26 mouse cellular contexts compared by ENCODE assay signal in the genomic region with DNA sequence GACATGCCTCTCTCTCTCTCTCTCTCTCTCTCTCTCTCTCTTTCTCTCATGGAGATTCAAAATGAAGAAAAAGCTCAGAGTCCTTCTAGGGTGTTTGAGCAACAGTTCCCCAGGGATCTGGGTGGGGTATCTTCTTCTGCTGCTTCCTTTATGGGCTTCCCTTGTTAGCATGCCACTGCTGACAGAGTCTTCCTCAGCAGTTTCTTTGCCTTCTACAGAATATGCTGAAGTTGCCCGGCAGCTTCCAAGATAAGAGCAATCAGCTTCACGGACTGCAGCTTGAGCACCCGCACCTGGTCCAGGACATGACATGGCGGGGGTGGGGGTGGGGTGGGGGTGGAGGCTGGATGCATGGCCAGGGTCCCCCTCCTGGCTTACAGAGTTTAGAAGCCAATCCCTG.
DNase-seq lines count a peak whose midpoint lies in the region; ATAC-seq and TF ChIP-seq lines count a peak whose summit lies in the region.
"Had no signal": no experiment of that assay in that cellular context is flagged by ENCODE, and none has a peak within 500 bp of the region (broad histone marks: within the 10 kb centered on the region; RNA-seq: fewer than 3 reads in every experiment).

No protein-coding gene starts in this region.

- no peak overlapping the region for H3K4me3 ChIP-seq in lung, embryonic 14.5 days (ENCODE audit: low read depth, low read length)
- H3K4me3 ChIP-seq in CH12.LX (replicated peaks in 1 of 3; ENCODE audit: low read depth in 2 of 3, low read length in 2 of 3, poor library complexity in 1 of 3) (no peak overlapping the region), macrophage (ENCODE audit: inconsistent target) (no peak overlapping the region)
- H3K4me3 ChIP-seq: embryonic facial prominence, embryonic 13.5 days; embryonic facial prominence, embryonic 15.5 days; erythroblast, embryonic 14.5 days; forebrain, embryonic 10.5 days; forebrain, embryonic 12.5 days had no signal

- H3K9me3 ChIP-seq in lung, embryonic 14.5 days (ENCODE audit: low read depth, low read length), result no peaks in the 10 kb centered on the region
- H3K9me3 ChIP-seq in CH12.LX (replicated peaks; ENCODE audit: low read length), result no peaks in the 10 kb centered on the region
- H3K9me3 ChIP-seq: embryonic facial prominence, embryonic 13.5 days; embryonic facial prominence, embryonic 15.5 days; forebrain, embryonic 10.5 days; forebrain, embryonic 12.5 days had no signal

- dilution Hi-C loops in CH12.LX (cut with MboI; ENCODE audit: extremely low pct_ligation_motif_present, extremely low pct_unique_long_range_greater_than_20kb, low sequenced_read_pairs), result no loop called here

- intact Hi-C loops in heart, postnatal 14 days (cut with DNase I), result no loop called here

- no peaks in the 10 kb centered on the region for H3K27me3 ChIP-seq in lung, embryonic 14.5 days (ENCODE audit: insufficient read depth, low read length)
- H3K27me3 ChIP-seq in CH12.LX (replicated peaks), result no peaks in the 10 kb centered on the region
- H3K27me3 ChIP-seq: embryonic facial prominence, embryonic 13.5 days; embryonic facial prominence, embryonic 15.5 days; forebrain, embryonic 12.5 days had no signal

- no peak for TF ChIP-seq CTCF in lung, embryonic 14.5 days (IDR thresholded peaks at IDR 0.05; ENCODE audit: low read depth)
- TF ChIP-seq CTCF in CH12.LX (conservative IDR thresholded peaks at IDR 0.05 in 1 of 2, IDR thresholded peaks at IDR 0.05 in 1 of 2; ENCODE audit: low read depth in 2 of 2, low read length in 2 of 2), result no peak

- peak; percentile 24; the same call in 1 of the 2 replicates for ATAC-seq in lung, embryonic 14.5 days (ENCODE audit: insufficient read depth)
- ATAC-seq: CD4-positive, CD25-positive, alpha-beta regulatory T cell, adult 4 months; forebrain, embryonic 14.5 days; forebrain, embryonic 16.5 days had no signal

- no peaks in the 10 kb centered on the region for H3K36me3 ChIP-seq in lung, embryonic 14.5 days (ENCODE audit: insufficient read depth)
- no peaks in the 10 kb centered on the region for H3K36me3 ChIP-seq in CH12.LX (replicated peaks in 1 of 2; ENCODE audit: control insufficient read depth in 1 of 2, insufficient read depth in 1 of 2, low read length in 1 of 2)
- no peaks in the 10 kb centered on the region for H3K36me3 ChIP-seq in macrophage (ENCODE audit: inconsistent target)
- H3K36me3 ChIP-seq: embryonic facial prominence, embryonic 13.5 days; embryonic facial prominence, embryonic 15.5 days; forebrain, embryonic 10.5 days; forebrain, embryonic 12.5 days had no signal

- DNase-seq in heart, adult 11 months, result peak; percentile 85
- DNase-seq in heart, postnatal 14 days, result no peak
- no peak for DNase-seq in lung, embryonic 14.5 days
- DNase-seq in lung, postnatal 4 days, result no peak
- DNase-seq in CH12.LX (ENCODE audit: extremely low read depth), result peak; percentile 12
- DNase-seq in adrenal gland, postnatal 4 days (ENCODE audit: low spot score in 2 of 2), result no peak
- DNase-seq: adrenal gland, adult 2 months; adrenal gland, postnatal 10 days; adrenal gland, postnatal 25 days; B cell, adult 2 months; cerebellum, adult 11 months; cerebellum, adult 18-20 months; cerebellum, adult 8-10 months; cerebellum, adult 9-11 months; cerebellum, postnatal 14 days; cerebellum, postnatal 36 days; embryo, embryonic 11 days had no signal

- TF ChIP-seq RAD21 in CH12.LX (IDR thresholded peaks at IDR 0.05; ENCODE audit: low read depth, low read length), result no peak

- H3K27ac ChIP-seq in lung, embryonic 14.5 days (ENCODE audit: low read depth), result no peak overlapping the region
- H3K27ac ChIP-seq in CH12.LX (ENCODE audit: insufficient read depth, low read depth) (no peak overlapping the region), macrophage (peak overlapping the region; percentile 79)
- H3K27ac ChIP-seq: embryonic facial prominence, embryonic 13.5 days; embryonic facial prominence, embryonic 15.5 days; forebrain, embryonic 10.5 days; forebrain, embryonic 12.5 days had no signal

- in situ Hi-C loops in CH12.LX (cut with MboI; ENCODE audit: low pct_ligation_motif_present, low pct_unique_long_range_greater_than_20kb, low sequenced_read_pairs), result no loop called here

- no peak for TF ChIP-seq EP300 in CH12.LX (IDR thresholded peaks at IDR 0.05; ENCODE audit: low read length)

- no peak overlapping the region for H3K4me2 ChIP-seq in lung, embryonic 14.5 days
- no peak overlapping the region for H3K4me2 ChIP-seq in CH12.LX (ENCODE audit: insufficient read depth, low read depth, poor library complexity, severe bottlenecking)
- H3K4me2 ChIP-seq: embryonic facial prominence, embryonic 13.5 days; embryonic facial prominence, embryonic 15.5 days; forebrain, embryonic 12.5 days had no signal

- H3K9ac ChIP-seq in lung, embryonic 14.5 days, result no peak overlapping the region
- H3K9ac ChIP-seq in CH12.LX (ENCODE audit: insufficient read depth, low read depth), result no peak overlapping the region
- H3K9ac ChIP-seq: embryonic facial prominence, embryonic 13.5 days; embryonic facial prominence, embryonic 15.5 days; forebrain, embryonic 12.5 days had no signal

- WGBS in lung, embryonic 14.5 days, result 21% methylated on average over 4 of the region's 4 CpGs
- 94% methylated on average over 4 of the region's 4 CpGs for WGBS in macrophage (ENCODE audit: missing documents)

- H3K79me2 ChIP-seq in CH12.LX (replicated peaks; ENCODE audit: control insufficient read depth, extremely low read depth, insufficient read depth, poor library complexity, severe bottlenecking) (no peaks in the 10 kb centered on the region), macrophage (ENCODE audit: inconsistent target) (no peaks in the 10 kb centered on the region)

- H3K4me1 ChIP-seq in lung, embryonic 14.5 days (ENCODE audit: insufficient read depth), result no peaks in the 10 kb centered on the region
- peaks cover 2 to 35% of the 10 kb centered on the region in 2 experiments; a peak in 2 of 4 replicates for H3K4me1 ChIP-seq in CH12.LX (ENCODE audit: control insufficient read depth in 1 of 2, insufficient read depth in 2 of 2)
- H3K4me1 ChIP-seq: embryonic facial prominence, embryonic 13.5 days; embryonic facial prominence, embryonic 15.5 days; forebrain, embryonic 10.5 days; forebrain, embryonic 12.5 days had no signal

- TF ChIP-seq POLR2A in CH12.LX (IDR thresholded peaks at IDR 0.05; ENCODE audit: low read depth, low read length), result no peak

TF ChIP-seq in CH12.LX, 34 proteins besides CTCF, POLR2A, EP300 and RAD21:
- no peak for TF ChIP-seq NELFE (IDR thresholded peaks at IDR 0.05; ENCODE audit: low read depth, low read length)
- TF ChIP-seq BHLHE40 (IDR thresholded peaks at IDR 0.05; ENCODE audit: low read depth, low read length), result no peak
TF ChIP-seq in CH12.LX: peak in this region for 0.

Comparison
In these comparisons a context has a peak if more than half of its experiments do, and no peak if none do; other contexts are left out.
1. DNase-seq: peak in heart, adult 11 months (single experiment) and CH12.LX (single experiment); none in heart, postnatal 14 days (0 of 2), lung, embryonic 14.5 days (single experiment), lung, postnatal 4 days (0 of 2) and adrenal gland, postnatal 4 days (0 of 2).